Mouse (Mus musculus) CH12F3 (cell line): Measurements from ENCODE around the gene Ubxn10.

Experiments
- in situ Hi-C: fragments of 300-500 bp; cut with MboI; formaldehyde crosslinking; loops from 2 replicates; pipeline ENCODE4 v1.14.3; 2020; ENCODE audit warnings: low sequenced_read_pairs

Gene Ubxn10

GRCm38 (mm10) chr4:138737031-138737430 lies at the start of gene Ubxn10:
Ubxn10 (minus strand) TSS chr4:138737167.
- in situ Hi-C loops = loop anchor here (25.0 kb wide), 1 partner anchor 275 kb away; no protein-coding TSS in a partner anchor

GRCm38 (mm10) chr4:138786141-138786540 lies 49.2 kb upstream of the Ubxn10 start:
- in situ Hi-C loops = no loop called here

- in situ Hi-C loops = no loop called here
Observed at GRCm38 (mm10) chr4:138785721-138786120, 48.8 kb upstream of the Ubxn10 start.

GRCm38 (mm10) chr4:138782098-138782497 lies 45.1 kb upstream of the Ubxn10 start:
- in situ Hi-C loops = no loop called here

GRCm38 (mm10) chr4:138780300-138780699 lies 43.3 kb upstream of the Ubxn10 start:
- in situ Hi-C loops = no loop called here

- in situ Hi-C loops = no loop called here
Observed at GRCm38 (mm10) chr4:138777417-138778407, 40.7 kb upstream of the Ubxn10 start.

GRCm38 (mm10) chr4:138775435-138775834 lies 38.5 kb upstream of the Ubxn10 start, which contains the start of gene Pla2g2d:
Pla2g2d (plus strand) TSS chr4:138775735.
- in situ Hi-C loops = no loop called here

- in situ Hi-C loops = no loop called here
Observed at GRCm38 (mm10) chr4:138772386-138772785, 35.4 kb upstream of the Ubxn10 start.

- in situ Hi-C loops = no loop called here
Observed at GRCm38 (mm10) chr4:138771970-138772369, 35.0 kb upstream of the Ubxn10 start.

GRCm38 (mm10) chr4:138762266-138762665 lies 25.3 kb upstream of the Ubxn10 start:
- in situ Hi-C loops = no loop called here

- in situ Hi-C loops = no loop called here
Observed at GRCm38 (mm10) chr4:138757416-138757815, 20.4 kb upstream of the Ubxn10 start, which contains the start of gene Pla2g2f. Pla2g2f (minus strand) TSS chr4:138757626.

- in situ Hi-C loops = no loop called here
Observed at GRCm38 (mm10) chr4:138755983-138756382, 19.0 kb upstream of the Ubxn10 start.

- in situ Hi-C loops = no loop called here
Observed at GRCm38 (mm10) chr4:138755439-138755838, 18.5 kb upstream of the Ubxn10 start.

GRCm38 (mm10) chr4:138754432-138754831 lies 17.5 kb upstream of the Ubxn10 start:
- in situ Hi-C loops = no loop called here

- in situ Hi-C loops = no loop called here
Observed at GRCm38 (mm10) chr4:138753608-138754007, 16.6 kb upstream of the Ubxn10 start.

GRCm38 (mm10) chr4:138752603-138753002 lies 15.6 kb upstream of the Ubxn10 start:
- in situ Hi-C loops = no loop called here

GRCm38 (mm10) chr4:138748369-138749072 lies 11.6 kb upstream of the Ubxn10 start:
- in situ Hi-C loops = loop anchor here (10.0 to 25.0 kb wide), 2 partner anchors 106 to 264 kb away; no protein-coding TSS in a partner anchor

GRCm38 (mm10) chr4:138747851-138748250 lies 10.9 kb upstream of the Ubxn10 start:
- in situ Hi-C loops = loop anchor here (10.0 to 25.0 kb wide), 2 partner anchors 107 to 264 kb away; no protein-coding TSS in a partner anchor

GRCm38 (mm10) chr4:138746866-138747265 lies 9.9 kb upstream of the Ubxn10 start:
- in situ Hi-C loops = loop anchor here (10.0 to 25.0 kb wide), 2 partner anchors 108 to 265 kb away; no protein-coding TSS in a partner anchor

GRCm38 (mm10) chr4:138745884-138746283 lies 8.9 kb upstream of the Ubxn10 start:
- in situ Hi-C loops = loop anchor here (10.0 to 25.0 kb wide), 2 partner anchors 109 to 266 kb away; no protein-coding TSS in a partner anchor
